ENCODE assay signal across 22 mouse cellular contexts in genomic region chr11:34070596-34070995, GRCm38 (mm10). TPM values are rescaled to one million over a fixed set of nuclear protein-coding genes. Genes with fewer than 3 reads are reported as not detected.
A peak's percentile ranks its signal among the peaks of the same experiment; 100 is the strongest.
DNase-seq lines count a peak whose midpoint lies in the region; TF ChIP-seq lines count a peak whose summit lies in the region.
"Had no signal": no experiment of that assay in that cellular context is flagged by ENCODE, and none has a peak within 500 bp of the region (broad histone marks: within the 10 kb centered on the region; RNA-seq: fewer than 3 reads in every experiment).

No protein-coding gene starts in this region.

- no peaks in the 10 kb centered on the region for H3K4me1 ChIP-seq in kidney, adult 2 months (ENCODE audit: control insufficient read depth, insufficient read depth, low read length)

- intact Hi-C loops in gastrocnemius, postnatal 14 days (cut with DNase I; ENCODE audit: low total_unique reads): loop anchor here (5.0 kb wide), 1 partner anchor 63 kb away; no protein-coding TSS in a partner anchor

- DNase-seq in gastrocnemius, postnatal 14 days: peak; percentile 25
- DNase-seq in gastrocnemius, postnatal 25 days: no peak
- peak; percentile 24 to 27 for DNase-seq in kidney, postnatal 4 days
- no peak for DNase-seq in kidney, adult 2 months
- peak; percentile 16 for DNase-seq in right cerebral cortex, postnatal 4 days
- no peak for DNase-seq in right cerebral cortex, adult 18-20 months
- DNase-seq: adrenal gland, adult 2 months; adrenal gland, postnatal 25 days; cerebellum, adult 18-20 months; cerebellum, adult 9-11 months; cerebellum, postnatal 36 days; heart, postnatal 4 days had no signal

- no peaks in the 10 kb centered on the region for H3K36me3 ChIP-seq in kidney, adult 2 months (ENCODE audit: control insufficient read depth, insufficient read depth, low read length)
- H3K36me3 ChIP-seq: embryonic facial prominence, embryonic 15.5 days; forebrain, embryonic 10.5 days; heart, embryonic 12.5 days; hindbrain, embryonic 12.5 days had no signal

- H3K27ac ChIP-seq in kidney, adult 2 months (ENCODE audit: insufficient read depth, low read depth, low read length): no peak overlapping the region
- H3K27ac ChIP-seq: embryonic facial prominence, embryonic 15.5 days; forebrain, embryonic 10.5 days; hindbrain, embryonic 12.5 days had no signal

- TF ChIP-seq CTCF in kidney, adult 2 months (conservative IDR thresholded peaks at IDR 0.05; ENCODE audit: insufficient read depth, insufficient read length, low read depth, low read length): no peak

- H3K27me3 ChIP-seq in kidney, adult 2 months (replicated peaks; ENCODE audit: control insufficient read depth, insufficient read depth, low read length): no peaks in the 10 kb centered on the region
- H3K27me3 ChIP-seq: embryonic facial prominence, embryonic 15.5 days; hindbrain, embryonic 12.5 days had no signal

- H3K4me3 ChIP-seq in kidney, adult 2 months (ENCODE audit: insufficient read depth, low read depth, low read length): no peak overlapping the region
- H3K4me3 ChIP-seq: embryonic facial prominence, embryonic 15.5 days; erythroblast, embryonic 14.5 days; forebrain, embryonic 10.5 days; heart, embryonic 12.5 days; hindbrain, embryonic 12.5 days had no signal

- TF ChIP-seq POLR2A in kidney, adult 2 months (IDR thresholded peaks at IDR 0.05; ENCODE audit: low read depth, low read length): no peak

RNA-seq across cellular contexts. Expression of gene Lcp2, which starts 23.9 kb away (rescaled TPM):
- total RNA-seq in gastrocnemius, postnatal 14 days (2021): 1 to 10 TPM; 1.2 to 1.5 TPM
- total RNA-seq in gastrocnemius, postnatal 25 days (2021): 1 to 10 TPM in 1 of 2 experiments, under 1 TPM in 1; 0.72 to 1.8 TPM
- polyA plus RNA-seq in kidney, adult 2 months (2012; rRNA removed): 0.90 and 3.1 TPM in 2 replicates

RNA-seq across cellular contexts. Expression of gene 4930469K13Rik, which starts 27.8 kb away (rescaled TPM):
- total RNA-seq in gastrocnemius, postnatal 14 days (2021): not detected
- not detected for total RNA-seq in gastrocnemius, postnatal 25 days (2021)
- 3.1 and 3.5 TPM in 2 replicates for polyA plus RNA-seq in kidney, adult 2 months (2012; rRNA removed)
- total RNA-seq: adrenal gland, adult 2 months; adrenal gland, postnatal 25 days; ES-E14; gastrocnemius, postnatal 4 days; heart, adult 8-10 months; heart, postnatal 4 days had no signal
- polyA plus RNA-seq: adrenal gland, adult 2 months; erythroblast, embryonic 14.5 days; forebrain, embryonic 10.5 days; forebrain, embryonic 14.5 days; heart, embryonic 12.5 days; heart, embryonic 16.5 days had no signal

Comparison
In these comparisons a context has a peak if more than half of its experiments do, and no peak if none do; other contexts are left out.
1. DNase-seq: peak in gastrocnemius, postnatal 14 days (single experiment), kidney, postnatal 4 days (2 of 2) and right cerebral cortex, postnatal 4 days (single experiment); none in gastrocnemius, postnatal 25 days (single experiment), kidney, adult 2 months (single experiment) and right cerebral cortex, adult 18-20 months (single experiment).